Mouse (Mus musculus) cerebellum, postnatal 25 days (tissue): ENCODE data around the gene Oxa1l.
A peak's percentile ranks its signal among the peaks of the same experiment; 100 is the strongest.
"Not testable (repeated sequence)": the region's sequence is repeated elsewhere in the genome, so short reads cannot be mapped to it uniquely, and the experiment has no call there.

ENCODE experiments used
- DNase-seq, 2 experiments: peaks; one replicate each; pipeline ENCODE4 v3.0.0; 2021; ENCODE audit warnings: mixed read lengths in 2 of 2

Gene Oxa1l

DNA sequence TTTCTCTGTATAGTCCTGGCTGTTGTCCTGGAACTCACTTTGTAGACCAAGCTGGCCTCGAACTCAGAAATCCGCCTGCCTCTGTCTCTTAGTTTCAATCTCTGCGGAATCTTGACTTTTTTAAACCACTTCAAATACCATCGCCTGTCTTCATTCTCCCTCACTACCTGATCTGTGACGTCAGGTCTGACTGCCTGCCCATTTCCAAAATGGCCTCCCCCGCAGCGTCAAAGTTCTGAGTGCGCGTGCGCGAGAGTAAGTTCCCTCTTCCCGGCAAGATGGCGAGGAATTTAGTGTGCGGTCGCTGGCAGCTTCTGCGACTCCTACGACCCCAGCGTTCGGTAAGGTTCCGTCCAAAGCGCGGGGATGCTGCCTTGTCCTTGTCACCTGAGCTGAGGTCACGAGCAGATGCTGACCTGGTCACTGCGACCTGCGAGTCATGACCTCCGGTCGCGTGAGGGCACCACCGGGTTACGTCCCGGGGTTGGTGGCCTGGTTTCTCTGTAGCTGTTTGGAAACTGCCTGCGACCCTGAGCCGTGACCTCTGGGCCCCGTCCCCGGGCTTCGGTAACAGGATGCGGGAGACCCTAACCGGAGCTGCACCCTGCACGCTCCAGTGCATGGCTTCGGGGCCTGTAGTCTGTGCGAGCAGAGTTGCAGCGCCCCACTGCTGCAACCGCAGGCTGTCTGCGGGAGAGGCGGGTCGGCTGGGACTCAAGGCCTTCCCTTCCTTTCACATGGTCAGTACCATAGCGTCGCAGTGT lies at the start of gene Oxa1l:
Gene Oxa1l (plus strand): TSS at position 258 of the 764 bp plus-strand sequence.
- DNase-seq, result peak; percentile 97 to 98

DNA sequence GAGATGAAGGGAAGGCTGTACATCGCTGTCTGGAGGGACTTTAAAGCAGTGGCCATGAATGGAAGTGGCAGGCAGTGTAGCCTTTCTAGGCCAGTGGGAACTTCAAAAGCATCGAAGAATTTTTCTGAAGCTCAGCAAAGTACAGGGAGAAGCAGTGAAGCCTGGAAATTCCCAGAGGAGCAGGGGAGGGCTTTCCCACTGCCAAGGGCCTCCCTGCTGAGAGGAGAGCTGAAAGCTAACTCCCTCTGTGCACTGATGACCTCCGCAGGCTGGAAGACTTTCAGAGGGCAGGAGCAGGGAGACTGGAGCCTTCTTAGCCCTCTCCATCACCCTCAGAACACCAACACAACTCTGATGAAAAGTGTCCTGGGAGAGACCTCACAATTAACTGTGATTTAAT lies 48.9 kb upstream of the Oxa1l start:
- no peak for DNase-seq

DNA sequence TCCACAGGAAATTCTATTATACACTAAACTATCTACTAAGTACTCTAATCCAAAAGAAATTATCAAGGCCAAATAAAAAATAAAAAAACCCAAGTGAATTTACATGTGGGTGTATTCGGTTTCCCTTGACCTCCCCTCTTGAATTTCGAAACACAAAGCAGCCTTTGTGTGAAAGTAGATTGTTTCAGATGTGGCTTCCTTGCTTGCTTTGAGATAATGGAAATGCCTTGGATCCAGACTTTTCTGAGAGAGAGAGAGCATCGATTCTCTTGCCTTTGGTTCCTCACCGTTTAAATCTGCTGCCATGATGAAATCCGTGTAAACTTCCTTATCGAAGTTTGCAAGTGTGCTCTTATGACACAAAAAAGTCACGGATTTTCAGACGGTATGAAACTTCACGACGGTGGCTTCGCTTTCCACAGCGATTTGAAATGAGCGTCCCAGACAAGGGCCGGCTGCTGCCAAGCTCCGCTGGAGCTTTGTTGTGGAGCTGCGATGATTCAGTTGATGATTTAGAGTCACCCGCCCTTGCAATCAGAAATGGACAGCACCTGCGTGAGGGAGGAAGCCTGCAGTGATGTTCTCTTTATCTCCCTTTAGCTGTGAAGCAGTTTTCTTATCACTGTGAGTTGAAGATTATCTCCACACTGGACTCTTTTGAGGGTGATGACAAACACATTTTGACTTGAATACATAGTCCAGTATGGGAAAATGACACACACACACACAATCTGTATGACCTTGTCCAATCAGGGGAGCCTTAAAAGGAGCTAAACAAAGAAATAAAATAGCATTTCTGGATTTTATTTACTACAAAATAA lies 38.9 kb upstream of the Oxa1l start:
- DNase-seq, result no peak

DNA sequence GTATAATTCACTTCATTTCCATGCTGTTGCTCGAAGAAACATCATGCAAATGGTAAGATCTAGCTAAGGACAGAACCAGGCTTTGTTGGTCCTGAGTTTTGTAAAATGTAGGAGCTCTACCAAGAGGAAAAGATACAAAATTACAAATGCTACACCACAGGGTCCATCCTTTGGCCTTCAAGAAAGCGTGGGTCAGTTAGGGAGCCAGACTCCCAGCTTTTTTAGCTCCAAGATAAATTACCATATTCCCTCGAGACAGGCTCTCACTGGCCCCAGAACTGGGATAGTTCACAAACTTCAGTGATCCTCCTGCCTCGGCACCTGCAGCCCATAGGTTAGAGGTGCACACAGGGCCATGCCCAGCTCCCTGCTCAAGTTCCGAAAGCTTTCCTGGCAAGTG lies 36.1 kb upstream of the Oxa1l start:
- no peak for DNase-seq

DNA sequence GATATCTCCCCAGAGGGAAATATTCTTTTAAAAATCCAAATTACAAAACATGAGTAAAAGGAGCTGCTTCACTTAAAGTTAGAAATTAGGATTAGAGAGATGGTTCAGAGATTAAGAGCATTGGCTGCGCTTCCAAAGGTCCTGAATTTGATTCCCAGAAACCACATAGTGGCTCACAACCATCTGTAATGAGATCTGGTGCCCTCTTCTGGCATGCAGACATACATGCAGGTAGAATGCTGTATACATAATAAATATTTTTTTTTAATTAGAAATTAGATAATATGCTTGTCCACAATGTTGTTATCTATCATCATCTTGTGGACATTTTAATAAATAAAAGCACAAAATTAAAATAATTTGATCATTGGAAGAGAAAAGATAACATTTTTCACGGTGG lies 32.1 kb upstream of the Oxa1l start:
- no peak for DNase-seq

DNA sequence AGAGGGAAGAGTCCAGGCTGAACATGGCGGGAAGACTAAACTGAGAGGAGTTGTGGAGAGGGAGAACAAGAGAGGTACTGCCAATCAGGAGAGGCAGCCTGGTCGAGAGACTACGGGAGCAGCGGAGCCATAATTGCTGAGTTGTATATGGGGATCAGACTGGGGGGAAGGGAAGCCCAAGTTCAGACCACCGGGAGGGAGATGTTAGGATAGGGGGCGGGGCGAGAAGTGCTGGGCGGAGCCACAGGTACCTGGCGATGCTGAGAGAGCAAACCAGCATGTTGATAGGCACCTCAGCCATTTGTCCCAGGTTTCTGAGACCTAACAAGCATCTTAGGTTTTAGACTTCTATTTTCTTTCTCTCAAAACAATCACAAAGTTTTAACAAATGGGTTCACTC lies 31.4 kb upstream of the Oxa1l start:
- no peak for DNase-seq

DNA sequence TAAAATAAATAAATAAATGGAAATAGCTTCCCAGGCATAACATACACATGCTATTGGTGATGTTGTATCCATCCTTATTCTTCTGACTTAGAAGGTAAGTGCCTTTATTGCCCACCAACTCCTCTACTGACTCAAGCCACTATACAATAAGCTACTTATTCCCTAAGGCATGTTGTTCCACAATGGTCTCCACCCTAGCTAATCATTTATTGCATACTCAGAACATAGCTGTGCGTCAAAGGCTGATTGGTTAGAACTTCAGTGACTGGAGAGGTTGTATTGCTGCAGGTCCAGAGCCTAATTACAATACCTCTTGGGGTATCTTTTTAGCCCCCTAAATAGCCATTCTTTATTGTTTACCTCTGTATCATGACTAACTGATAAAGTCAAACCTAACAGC lies 29.5 kb upstream of the Oxa1l start:
- no peak for DNase-seq

DNA sequence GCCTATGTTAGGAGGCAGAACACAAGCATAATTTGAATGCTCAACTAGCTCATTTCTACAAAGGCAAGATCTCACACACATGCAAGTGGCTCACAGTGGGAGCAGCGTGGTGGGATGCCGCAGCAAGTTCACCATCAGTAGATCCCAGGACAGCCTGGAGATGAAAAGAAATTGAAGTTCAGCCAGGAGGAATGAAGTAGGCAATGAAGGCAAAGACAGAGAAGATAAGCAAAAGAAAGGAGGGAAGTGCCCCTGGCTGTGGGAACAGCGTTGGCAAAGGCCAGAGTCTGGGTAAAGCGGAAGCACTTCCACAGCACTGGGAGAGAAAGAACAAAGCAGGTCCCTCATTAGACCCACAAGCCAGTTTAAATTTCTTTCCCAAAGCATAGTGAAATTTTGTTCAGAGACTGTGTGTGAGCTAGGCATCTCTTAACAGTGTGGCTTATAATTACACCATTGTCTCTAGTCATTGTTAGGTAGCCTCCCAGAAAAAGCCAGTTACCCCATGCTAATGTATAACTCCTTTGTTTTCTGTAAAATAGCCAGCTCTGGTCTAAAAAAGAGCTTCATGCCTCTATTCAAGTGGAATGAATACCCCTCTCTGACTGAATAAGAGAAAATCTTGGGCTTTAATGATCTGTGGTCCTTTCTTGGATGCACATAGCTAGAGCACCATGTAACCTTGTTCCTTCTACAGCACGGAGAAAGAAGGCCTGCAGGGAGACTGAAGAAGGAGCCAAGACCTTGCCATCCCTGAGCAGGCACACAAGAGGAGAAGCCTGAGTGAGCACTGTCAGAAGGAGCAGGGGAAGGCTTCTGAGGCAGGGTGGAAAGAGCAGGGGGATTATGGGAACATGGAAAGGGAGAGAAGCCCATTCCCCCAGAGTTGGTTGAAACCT lies 28.2 kb upstream of the Oxa1l start:
- no peak for DNase-seq

DNA sequence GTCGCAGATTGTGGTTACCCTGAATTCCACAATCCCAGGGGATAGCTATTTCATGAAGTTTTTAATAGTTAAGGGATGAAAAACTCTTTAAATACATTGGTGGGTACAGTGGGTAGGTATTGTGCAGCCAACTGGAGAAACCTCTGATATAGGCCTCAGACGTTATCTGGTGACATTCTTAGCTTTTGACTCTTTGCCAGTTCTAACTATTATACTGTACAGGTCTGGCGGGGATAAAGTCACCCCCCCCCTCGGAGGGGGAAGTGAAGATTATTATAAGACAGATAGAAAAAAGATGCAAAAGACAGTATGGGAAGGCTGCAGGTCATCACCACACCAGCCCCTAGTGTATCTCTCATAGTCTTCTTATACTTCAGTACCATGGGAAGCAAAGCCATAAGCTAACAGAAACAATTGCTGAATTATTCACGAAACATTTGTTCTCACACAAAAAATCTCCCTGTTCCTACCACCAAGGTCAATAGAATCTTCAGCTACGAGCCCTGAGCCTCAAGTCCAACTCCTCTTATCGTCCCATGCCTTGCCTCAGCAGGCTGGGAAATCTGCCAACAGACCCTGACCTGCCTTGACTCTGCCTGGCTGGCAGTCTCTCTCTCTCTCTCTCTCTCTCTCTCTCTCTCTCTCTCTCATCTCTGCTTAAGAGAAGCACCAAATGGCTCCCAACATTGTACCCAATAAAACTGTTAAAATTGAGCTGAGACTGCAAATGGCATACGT lies 27.0 kb upstream of the Oxa1l start:
- no peak for DNase-seq

DNA sequence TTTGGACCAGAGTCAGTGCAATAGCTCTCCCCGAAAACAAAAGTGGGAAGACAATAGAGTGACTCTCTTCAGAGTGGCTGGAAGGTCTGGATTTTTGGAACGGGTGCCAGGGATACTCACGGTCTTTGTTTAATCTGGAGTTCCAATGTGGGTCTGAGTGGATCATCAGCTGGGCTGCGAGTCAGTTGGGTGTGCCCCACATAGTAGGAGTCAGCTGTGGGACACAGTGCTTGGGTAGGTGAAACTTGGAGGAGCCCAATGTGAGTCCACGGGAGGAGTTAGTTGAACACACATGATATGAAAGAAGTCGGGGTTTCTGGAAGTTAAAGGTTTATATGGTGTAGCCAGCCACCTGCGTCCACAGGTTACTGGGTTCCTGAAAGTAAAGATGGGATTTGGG lies 19.8 kb upstream of the Oxa1l start:
- DNase-seq, result no peak

DNA sequence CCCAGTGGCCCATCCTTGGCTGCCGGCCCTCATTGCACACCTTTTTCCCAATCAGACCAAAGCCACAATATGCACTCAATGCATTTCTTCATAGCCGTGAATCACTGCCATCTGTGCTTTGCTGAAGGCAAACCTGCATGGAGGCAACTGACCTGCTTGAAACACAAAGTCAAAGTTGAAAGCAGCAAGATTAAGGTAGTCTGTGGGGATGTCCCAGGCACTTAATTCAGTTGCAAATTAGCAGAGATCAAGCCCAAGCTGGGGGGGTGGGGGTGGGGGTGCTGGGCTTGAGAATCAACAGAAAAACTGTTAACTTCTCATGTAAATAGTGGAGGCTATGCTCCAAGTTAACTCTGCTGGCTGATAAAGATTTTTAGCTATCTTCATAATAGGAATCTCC lies 18.8 kb upstream of the Oxa1l start:
- DNase-seq, result not testable (repeated sequence)

DNA sequence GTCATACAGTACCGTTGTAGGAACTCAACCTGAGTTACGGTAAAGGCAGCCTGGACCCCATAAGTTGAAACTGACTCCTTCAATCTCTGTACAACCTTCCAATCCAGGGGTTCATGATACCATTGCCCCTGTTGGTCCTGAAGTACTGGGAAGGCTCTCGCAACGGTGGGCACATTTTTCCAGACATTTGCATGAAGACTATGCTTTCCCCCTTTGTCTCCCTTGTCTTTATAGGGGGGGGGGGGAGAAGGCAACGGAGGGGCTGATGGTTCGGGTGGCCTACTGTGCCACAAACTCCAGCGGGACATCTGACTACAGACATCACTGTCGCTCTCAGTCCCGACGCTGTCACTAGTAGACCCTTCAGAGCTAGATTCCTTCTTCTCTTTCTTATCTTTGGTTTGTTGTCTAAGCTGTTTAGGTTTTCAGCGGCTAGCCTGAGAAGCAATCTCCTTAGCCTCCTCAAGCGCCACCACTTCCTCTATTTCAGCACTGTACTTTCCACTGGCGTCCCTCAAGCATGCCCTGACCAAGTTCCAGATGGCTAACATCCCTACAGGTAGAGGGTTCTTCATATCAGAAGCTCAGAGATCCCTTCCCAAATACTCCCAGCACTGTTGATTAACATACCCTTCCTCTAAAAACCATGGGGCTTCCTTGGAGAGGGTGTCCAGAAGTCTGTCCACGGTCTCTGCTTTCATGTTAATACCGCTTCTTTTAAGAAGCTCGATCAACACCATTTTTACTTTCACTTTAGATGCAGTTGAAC lies 9.7 kb upstream of the Oxa1l start:
- not testable (repeated sequence) for DNase-seq

DNA sequence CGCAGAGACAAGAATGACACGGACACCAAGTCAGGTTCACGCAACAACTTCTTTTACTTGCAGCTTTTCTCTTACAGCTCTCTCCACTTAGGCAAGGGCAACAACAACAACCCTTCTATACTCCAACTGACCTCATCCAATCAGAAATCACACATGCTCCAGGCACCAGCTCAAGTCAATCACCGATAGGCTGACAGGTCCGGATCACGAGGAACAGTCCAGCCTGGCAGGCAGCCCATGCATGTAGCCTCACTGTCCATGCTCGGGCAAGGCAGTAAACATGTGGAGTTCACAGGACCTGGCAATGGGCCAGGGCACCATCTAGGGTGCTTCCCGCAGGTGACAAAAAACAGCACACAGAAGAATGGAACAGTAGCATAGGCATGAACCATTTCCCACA lies 8.3 kb upstream of the Oxa1l start:
- DNase-seq, result no peak

DNA sequence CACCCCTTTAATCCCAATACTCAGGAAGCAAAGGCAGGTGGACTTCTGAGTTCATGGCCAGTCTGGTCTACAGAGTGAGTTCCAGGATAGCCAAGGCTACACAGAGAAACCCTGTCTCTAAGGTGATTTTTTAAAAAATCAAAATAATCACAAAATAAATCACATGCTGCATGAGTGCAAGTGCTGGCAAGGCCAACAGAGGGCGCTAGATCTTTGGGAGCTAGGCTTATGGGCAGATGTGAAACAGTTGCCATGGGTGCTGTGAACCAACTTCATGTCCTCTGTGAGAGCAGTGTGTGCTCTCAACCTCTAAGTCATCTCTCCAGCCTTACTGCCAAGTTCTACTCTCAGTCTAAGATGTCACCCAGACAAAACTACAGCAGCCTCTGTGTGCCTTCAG lies 6.2 kb upstream of the Oxa1l start:
- no peak for DNase-seq

DNA sequence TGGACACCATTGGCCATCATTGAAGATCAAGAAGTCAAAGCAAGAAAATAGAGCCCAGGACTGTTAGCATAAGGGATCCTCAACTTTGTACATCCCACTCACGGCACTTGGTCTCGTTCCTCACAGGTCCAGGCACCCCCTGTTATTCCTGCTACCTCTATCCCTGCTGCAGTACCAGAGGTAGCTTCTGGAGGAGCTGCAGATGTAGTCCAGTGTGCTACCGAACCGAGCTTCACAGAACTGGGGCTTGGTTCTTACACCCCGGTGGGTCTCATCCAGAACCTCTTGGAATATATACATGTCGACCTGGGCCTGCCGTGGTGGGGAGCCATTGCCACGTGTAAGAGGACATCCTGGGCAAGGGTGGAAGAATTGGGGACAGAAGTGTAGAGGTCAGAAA lies 2.5 kb downstream of the Oxa1l start:
- DNase-seq, result no peak

DNA sequence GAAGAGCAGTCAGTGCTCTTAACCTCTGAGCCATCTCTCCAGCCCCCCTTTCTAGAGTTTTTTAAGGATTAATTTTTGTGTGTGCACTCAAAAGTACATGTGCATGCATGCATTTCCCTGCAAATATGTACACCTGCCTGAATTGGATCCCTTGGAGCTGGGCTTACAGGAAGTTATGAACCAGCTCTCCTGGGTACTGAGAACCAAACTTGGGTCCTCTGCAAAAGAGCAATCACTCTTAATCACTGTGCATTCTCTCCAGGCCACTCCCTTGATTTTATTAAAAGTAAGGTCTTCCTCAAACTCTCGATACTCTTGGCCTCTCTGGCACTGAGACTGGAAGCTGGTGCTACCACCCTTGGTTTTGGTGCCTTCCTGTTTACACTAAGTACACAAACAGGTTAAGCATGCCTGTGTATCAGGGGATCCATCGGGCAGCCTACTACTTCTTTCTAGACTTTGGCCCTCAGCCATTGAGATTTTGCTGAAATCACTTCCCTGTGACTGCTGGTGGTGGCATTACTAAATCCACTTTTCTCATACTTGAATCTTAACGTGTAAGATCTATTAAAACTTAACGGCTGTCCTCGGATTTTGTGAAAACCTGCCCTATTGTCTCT lies 4.5 kb downstream of the Oxa1l start:
- no peak for DNase-seq

DNA sequence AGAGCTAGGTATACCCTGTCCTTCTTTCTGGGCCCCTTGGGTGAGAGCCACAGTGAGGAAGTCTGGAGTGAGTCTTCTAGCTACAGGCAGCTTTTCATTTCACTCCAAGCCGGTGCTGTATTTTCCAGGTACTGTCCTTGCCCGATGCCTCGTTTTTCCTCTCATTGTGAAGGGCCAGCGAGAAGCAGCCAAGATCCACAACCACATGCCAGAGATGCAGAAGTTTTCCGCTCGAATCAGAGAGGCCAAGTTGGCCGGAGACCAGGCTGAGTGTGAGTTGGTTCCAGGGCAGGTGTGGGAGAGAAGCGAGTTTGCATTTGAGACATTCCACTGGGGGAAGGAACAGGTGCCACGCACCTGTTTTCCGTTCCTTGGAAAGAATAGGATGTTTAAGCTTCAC lies 5.9 kb downstream of the Oxa1l start:
- no peak for DNase-seq

DNA sequence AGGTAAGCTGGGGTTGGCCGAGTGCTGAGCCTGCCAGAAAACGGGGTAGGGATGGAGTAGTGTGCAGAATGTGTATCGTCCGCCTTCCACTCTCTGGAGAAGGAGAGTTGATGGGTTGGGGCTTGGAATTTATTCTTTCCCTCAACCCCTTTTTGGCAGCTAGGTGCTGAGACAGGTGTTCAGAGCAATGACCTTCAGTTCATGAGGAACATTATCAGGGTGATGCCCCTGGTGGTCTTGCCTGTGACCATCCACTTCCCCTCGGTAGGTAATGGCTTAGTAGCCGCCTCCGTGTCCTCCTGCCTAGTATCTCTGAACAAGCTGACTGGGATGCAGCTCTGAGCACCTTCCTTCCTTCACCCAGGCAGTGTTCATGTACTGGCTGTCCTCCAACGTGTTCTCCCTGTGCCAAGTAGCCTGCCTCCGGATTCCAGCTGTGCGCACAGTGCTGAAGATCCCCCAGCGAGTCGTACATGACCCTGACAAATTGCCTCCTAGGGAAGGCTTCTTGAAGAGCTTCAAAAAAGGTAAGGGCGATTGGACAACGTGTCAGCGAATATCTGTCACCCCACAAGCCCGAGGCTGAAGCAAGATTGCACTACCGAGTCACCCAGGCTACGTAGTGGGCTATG lies 6.9 kb downstream of the Oxa1l start:
- DNase-seq, result no peak

DNA sequence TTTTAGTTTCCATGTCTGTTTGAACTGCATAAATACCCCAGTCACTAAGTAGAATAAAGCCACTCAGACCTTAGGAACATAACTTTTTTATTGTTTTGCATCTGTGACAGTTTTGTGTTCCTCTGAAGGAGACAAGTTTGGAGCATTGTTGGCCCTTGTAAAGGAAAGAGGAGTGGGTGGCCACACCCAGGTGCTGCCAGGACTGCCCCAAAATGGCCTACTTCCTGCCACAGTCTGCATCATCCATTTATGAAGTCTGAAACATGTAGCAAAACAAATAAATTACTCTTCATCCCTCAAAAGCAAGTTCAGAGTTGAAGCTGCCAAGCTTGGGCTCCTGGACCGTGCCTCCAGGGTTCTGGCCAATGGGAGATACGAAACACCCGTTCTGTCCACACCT lies 8.7 kb downstream of the Oxa1l start:
- DNase-seq, result no peak

DNA sequence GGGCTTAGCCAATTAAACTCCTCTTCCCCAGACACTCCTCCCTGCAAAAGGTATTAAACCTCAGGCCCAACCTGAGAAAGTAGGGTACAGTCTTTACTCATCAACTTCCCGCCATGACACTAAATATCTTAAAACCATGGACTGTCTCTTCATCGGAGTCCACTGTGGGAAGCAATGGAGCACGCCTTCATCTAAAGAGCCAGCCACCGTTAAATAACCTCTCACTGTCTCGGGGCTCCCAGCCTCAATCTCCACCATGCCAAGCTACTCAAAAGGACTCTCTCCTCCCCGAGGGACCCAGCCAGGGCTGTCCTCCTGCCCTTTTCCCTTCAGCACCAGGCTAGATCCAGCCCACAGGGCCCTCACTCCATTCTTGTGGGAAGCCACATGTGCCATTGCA lies 10.0 kb downstream of the Oxa1l start:
- DNase-seq, result no peak

DNA sequence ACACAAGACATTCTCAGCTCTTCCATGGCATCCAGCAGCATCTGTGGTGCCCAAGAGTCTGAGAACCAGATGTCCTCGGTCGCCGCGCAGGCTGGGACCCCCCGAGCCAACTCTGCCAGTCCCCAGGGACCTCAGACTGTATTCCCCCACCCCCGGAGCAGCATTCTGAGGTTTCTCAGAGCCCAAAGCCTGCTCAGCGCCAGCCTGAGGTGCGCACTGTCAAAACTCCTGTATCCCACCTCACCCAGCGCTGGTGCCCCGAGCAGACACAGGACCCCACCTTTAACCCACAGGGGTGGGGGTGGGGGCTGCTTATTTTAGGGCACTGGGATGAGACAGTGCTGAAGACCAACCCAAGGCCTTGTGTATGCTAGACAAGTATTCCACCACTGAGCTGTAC lies 10.8 kb downstream of the Oxa1l start:
- no peak for DNase-seq
